Mouse (Mus musculus): ENCODE data around the gene Zc3h12c. TPM values are rescaled to one million over a fixed set of nuclear protein-coding genes. Genes with fewer than 3 reads are reported as not detected.

Gene Zc3h12c
- polyA plus RNA-seq, 1 experiment: 44.8 TPM

- no peak for TF ChIP-seq POLR2A (IDR thresholded peaks at IDR 0.05; ENCODE audit: insufficient read depth, low read depth, low read length)
- no peak for TF ChIP-seq CTCF (IDR thresholded peaks at IDR 0.05; ENCODE audit: insufficient read depth, low read depth, low read length)
Observed at GRCm38 (mm10) chr9:52190907-52191306, 22.5 kb upstream of the Zc3h12c start.

GRCm38 (mm10) chr9:52188106-52188505, 19.7 kb upstream of the Zc3h12c start:
- no peak overlapping the region for H3K27ac ChIP-seq (ENCODE audit: insufficient read depth, low read depth, low read length)
- no peak overlapping the region for H3K4me3 ChIP-seq (ENCODE audit: insufficient read depth, low read depth, low read length)
- WGBS: 27% methylated on average over 8 of the region's 8 CpGs
- TF ChIP-seq CTCF (IDR thresholded peaks at IDR 0.05; ENCODE audit: insufficient read depth, low read depth, low read length) (no peak), POLR2A (IDR thresholded peaks at IDR 0.05; ENCODE audit: insufficient read depth, low read depth, low read length) (no peak)
- peaks cover 4% of the 10 kb centered on the region; the same call in 1 of the 2 replicates for H3K4me1 ChIP-seq (ENCODE audit: control insufficient read depth, insufficient read depth, low read length)

More at GRCm38 (mm10) chr9:52190907-52191306, 22.5 kb upstream of the Zc3h12c start:
- no peak overlapping the region for H3K4me3 ChIP-seq (ENCODE audit: insufficient read depth, low read depth, low read length)
- peaks cover 4% of the 10 kb centered on the region; the same call in 1 of the 2 replicates for H3K4me1 ChIP-seq (ENCODE audit: control insufficient read depth, insufficient read depth, low read length)
- H3K27ac ChIP-seq (ENCODE audit: insufficient read depth, low read depth, low read length): no peak overlapping the region
- WGBS: 95% methylated on average over 4 of the region's 4 CpGs

DNA sequence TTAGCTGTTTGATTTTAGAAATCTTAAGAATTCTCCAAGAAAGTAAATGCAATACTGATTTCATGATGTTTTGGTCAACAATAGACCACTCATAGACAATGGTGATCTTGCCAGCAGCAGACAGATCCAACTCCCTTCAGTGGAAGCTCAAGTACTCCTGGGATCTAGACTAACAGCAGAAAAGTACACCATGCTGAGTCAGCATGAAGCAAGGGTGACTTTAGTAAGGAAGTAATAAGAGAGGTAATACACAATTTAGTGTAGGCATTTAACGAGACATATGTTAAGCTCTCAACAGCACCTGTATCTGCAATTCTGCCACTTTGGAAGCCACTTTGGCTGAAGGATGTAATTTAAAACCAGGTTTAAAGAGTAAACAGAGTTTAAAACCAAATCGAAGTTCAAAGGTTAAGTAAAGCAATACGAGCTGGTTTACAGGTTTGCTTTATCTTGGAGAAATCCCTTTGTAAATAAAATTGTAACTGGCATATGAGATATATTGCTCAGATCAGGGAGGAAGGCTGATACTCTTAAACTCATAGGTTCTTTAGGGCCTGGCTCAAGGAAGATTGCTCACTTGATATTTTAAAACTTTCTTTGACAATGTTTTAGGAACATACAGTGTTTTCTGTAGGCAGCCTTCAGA, 18.0 kb upstream of the Zc3h12c start:
- H3K4me1 ChIP-seq (ENCODE audit: control insufficient read depth, insufficient read depth, low read length): peaks cover 4% of the 10 kb centered on the region; the same call in 1 of the 2 replicates
- no peak overlapping the region for H3K27ac ChIP-seq (ENCODE audit: insufficient read depth, low read depth, low read length)
- TF ChIP-seq POLR2A (IDR thresholded peaks at IDR 0.05; ENCODE audit: insufficient read depth, low read depth, low read length) (no peak), CTCF (IDR thresholded peaks at IDR 0.05; ENCODE audit: insufficient read depth, low read depth, low read length) (no peak)
- H3K4me3 ChIP-seq (ENCODE audit: insufficient read depth, low read depth, low read length): no peak overlapping the region
- WGBS: 90% methylated on average over 3 of the region's 3 CpGs

GRCm38 (mm10) chr9:52181419-52181818, 13.0 kb upstream of the Zc3h12c start:
- TF ChIP-seq POLR2A (IDR thresholded peaks at IDR 0.05; ENCODE audit: insufficient read depth, low read depth, low read length) (no peak), CTCF (IDR thresholded peaks at IDR 0.05; ENCODE audit: insufficient read depth, low read depth, low read length) (no peak)
- WGBS: 77% methylated on average over 2 of the region's 2 CpGs
- Histone ChIP-seq H3K27ac (ENCODE audit: insufficient read depth, low read depth, low read length) (no peak overlapping the region), H3K4me3 (ENCODE audit: insufficient read depth, low read depth, low read length) (no peak overlapping the region), H3K4me1 (ENCODE audit: control insufficient read depth, insufficient read depth, low read length) (no peaks in the 10 kb centered on the region)

DNA sequence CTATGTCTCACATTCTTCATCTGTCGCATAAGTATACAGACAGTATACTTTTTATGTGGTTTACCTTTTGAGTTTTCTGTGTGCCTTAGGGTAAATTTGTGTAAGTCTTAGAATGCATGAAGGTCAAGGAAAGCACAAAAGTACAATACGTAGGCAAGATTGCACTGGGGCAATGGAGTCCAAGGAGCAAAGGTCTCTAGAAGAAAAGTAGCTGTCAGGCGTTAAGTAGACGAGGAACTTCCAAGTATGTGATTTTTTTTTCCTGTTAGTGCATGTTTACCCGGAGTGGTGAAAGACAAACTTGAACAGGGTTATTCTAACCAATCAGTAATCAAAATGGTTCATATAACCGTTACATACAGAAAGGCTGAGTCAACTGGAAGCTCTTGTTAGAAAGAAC, 12.5 kb upstream of the Zc3h12c start:
- WGBS: 93% methylated on average over 6 of the region's 6 CpGs
- no peak for TF ChIP-seq POLR2A (IDR thresholded peaks at IDR 0.05; ENCODE audit: insufficient read depth, low read depth, low read length)
- no peak for TF ChIP-seq CTCF (IDR thresholded peaks at IDR 0.05; ENCODE audit: insufficient read depth, low read depth, low read length)
- H3K4me3 ChIP-seq (ENCODE audit: insufficient read depth, low read depth, low read length): no peak overlapping the region
- H3K27ac ChIP-seq (ENCODE audit: insufficient read depth, low read depth, low read length): no peak overlapping the region
- no peaks in the 10 kb centered on the region for H3K4me1 ChIP-seq (ENCODE audit: control insufficient read depth, insufficient read depth, low read length)

- Histone ChIP-seq H3K27ac (ENCODE audit: insufficient read depth, low read depth, low read length) (no peak overlapping the region), H3K4me3 (ENCODE audit: insufficient read depth, low read depth, low read length) (no peak overlapping the region), H3K4me1 (ENCODE audit: control insufficient read depth, insufficient read depth, low read length) (no peaks in the 10 kb centered on the region)
- WGBS: 62% methylated on average over 4 of the region's 4 CpGs
- no peak for TF ChIP-seq CTCF (IDR thresholded peaks at IDR 0.05; ENCODE audit: insufficient read depth, low read depth, low read length)
- no peak for TF ChIP-seq POLR2A (IDR thresholded peaks at IDR 0.05; ENCODE audit: insufficient read depth, low read depth, low read length)
Observed at GRCm38 (mm10) chr9:52175257-52175859, 7.0 kb upstream of the Zc3h12c start.

DNA sequence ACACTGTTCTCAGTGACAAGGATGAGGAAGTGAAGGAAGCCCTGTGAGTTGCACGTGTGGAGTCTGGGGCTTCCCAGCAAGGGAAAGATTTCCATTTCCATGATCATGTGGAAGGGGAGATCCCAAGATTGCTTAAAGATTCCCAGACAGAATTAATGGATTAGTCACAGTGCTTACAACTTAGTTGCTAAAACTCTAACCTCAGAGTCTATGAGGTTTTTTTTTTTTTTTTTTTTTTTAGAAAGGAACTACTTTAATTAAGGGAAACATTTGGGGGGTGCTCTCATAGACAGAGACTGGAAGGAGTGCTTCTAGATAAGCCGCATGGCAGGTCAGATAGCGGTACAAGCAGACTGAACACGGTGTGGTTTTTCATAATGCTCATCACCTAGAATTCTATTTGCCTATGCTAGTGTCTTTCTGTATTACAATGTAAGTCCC, 6.3 kb upstream of the Zc3h12c start:
- Histone ChIP-seq H3K4me1 (ENCODE audit: control insufficient read depth, insufficient read depth, low read length) (no peaks in the 10 kb centered on the region), H3K4me3 (ENCODE audit: insufficient read depth, low read depth, low read length) (no peak overlapping the region), H3K27ac (ENCODE audit: insufficient read depth, low read depth, low read length) (no peak overlapping the region)
- TF ChIP-seq CTCF (IDR thresholded peaks at IDR 0.05; ENCODE audit: insufficient read depth, low read depth, low read length): no peak
- no peak for TF ChIP-seq POLR2A (IDR thresholded peaks at IDR 0.05; ENCODE audit: insufficient read depth, low read depth, low read length)
- 92% methylated on average over 4 of the region's 4 CpGs for WGBS

DNA sequence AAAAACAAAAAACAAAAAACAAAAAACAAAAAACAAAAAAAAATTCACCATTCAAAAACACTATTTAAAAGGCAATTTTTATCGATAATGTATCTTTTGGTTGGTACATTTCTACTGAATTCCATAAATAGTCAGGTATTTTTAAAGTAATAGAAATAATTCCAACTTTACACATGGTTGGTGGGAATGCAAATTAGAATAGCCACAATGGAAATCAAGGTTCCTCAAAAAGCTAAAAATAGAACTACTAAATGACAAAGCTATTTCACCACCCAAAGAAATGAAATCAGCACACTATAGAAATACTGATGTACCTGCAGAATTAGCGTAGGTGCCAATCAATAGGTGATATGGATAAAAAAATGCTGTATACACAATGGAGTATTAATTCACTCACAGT, 5.6 kb upstream of the Zc3h12c start:
- H3K27ac ChIP-seq (ENCODE audit: insufficient read depth, low read depth, low read length): no peak overlapping the region
- WGBS: 93% methylated on average over 2 of the region's 2 CpGs
- H3K4me1 ChIP-seq (ENCODE audit: control insufficient read depth, insufficient read depth, low read length): peaks cover 4% of the 10 kb centered on the region; the same call in 1 of the 2 replicates
- TF ChIP-seq POLR2A (IDR thresholded peaks at IDR 0.05; ENCODE audit: insufficient read depth, low read depth, low read length) (no peak), CTCF (IDR thresholded peaks at IDR 0.05; ENCODE audit: insufficient read depth, low read depth, low read length) (no peak)
- H3K4me3 ChIP-seq (ENCODE audit: insufficient read depth, low read depth, low read length): no peak overlapping the region

GRCm38 (mm10) chr9:52172550-52172949, 4.2 kb upstream of the Zc3h12c start:
- H3K27ac ChIP-seq (ENCODE audit: insufficient read depth, low read depth, low read length): no peak overlapping the region
- no peak overlapping the region for H3K4me3 ChIP-seq (ENCODE audit: insufficient read depth, low read depth, low read length)
- 75% methylated on average over 7 of the region's 7 CpGs for WGBS
- TF ChIP-seq POLR2A (IDR thresholded peaks at IDR 0.05; ENCODE audit: insufficient read depth, low read depth, low read length): no peak
- no peak for TF ChIP-seq CTCF (IDR thresholded peaks at IDR 0.05; ENCODE audit: insufficient read depth, low read depth, low read length)
- H3K4me1 ChIP-seq (ENCODE audit: control insufficient read depth, insufficient read depth, low read length): peaks cover 6% of the 10 kb centered on the region; the same call in 1 of the 2 replicates

All from olfactory bulb, adult 2 months (tissue).